In the genomic region with DNA sequence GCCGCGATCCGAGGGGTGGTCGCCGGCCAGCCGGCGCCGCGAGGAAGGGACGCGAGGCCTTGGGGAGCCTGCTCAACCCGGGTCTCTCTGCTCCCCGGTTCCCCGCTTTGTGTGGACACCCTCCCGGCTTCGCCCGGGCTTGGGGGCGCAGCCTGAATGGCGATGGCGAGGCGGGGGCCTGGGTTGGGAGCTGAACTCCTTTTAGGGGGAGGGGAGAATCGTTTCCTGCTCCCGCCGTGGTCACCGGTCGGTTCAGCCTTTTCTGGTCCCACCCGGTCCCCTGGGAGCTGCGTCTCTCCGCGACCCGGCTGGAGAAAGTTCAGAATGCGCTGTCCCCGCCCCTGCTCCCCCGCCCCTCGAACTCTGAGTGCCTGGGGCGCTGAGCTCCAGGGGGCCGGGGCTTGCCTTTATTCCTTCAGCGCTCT, we compare ENCODE assay signal across 8 mouse cellular contexts. TPM values are rescaled to one million over a fixed set of nuclear protein-coding genes. Genes with fewer than 3 reads are reported as not detected.
DNase-seq lines count a peak whose midpoint lies in the region; ATAC-seq and TF ChIP-seq lines count a peak whose summit lies in the region.

No protein-coding gene starts in this region.

- under 1% methylated on average over 38 of the region's 38 CpGs for WGBS in forebrain, embryonic 11.5 days

- H3K27ac ChIP-seq in ES-E14 (ENCODE audit: insufficient read depth, low read depth, low read length, poor library complexity, severe bottlenecking): peak overlapping the region; percentile 76
- H3K27ac ChIP-seq in forebrain, embryonic 11.5 days (ENCODE audit: low read depth, low read length): peak overlapping the region; percentile 88

- H3K27me3 ChIP-seq in forebrain, embryonic 11.5 days (ENCODE audit: control insufficient read depth, insufficient read depth, low read length): no peaks in the 10 kb centered on the region; the same call in 1 of the 2 replicates

- no peaks in the 10 kb centered on the region for H3K36me3 ChIP-seq in ES-E14 (ENCODE audit: control insufficient read depth, insufficient read depth, low read length, poor library complexity, severe bottlenecking)
- H3K36me3 ChIP-seq in forebrain, embryonic 11.5 days (ENCODE audit: control insufficient read depth, insufficient read depth, low read length): no peaks in the 10 kb centered on the region

- peaks cover 2 to 8% of the 10 kb centered on the region in 2 experiments; a peak in 3 of 4 replicates for H3K4me1 ChIP-seq in ES-E14 (ENCODE audit: control insufficient read depth in 2 of 2, insufficient read depth in 2 of 2, low read length in 2 of 2, poor library complexity in 1 of 2)
- peaks cover 17% of the 10 kb centered on the region; the same call in 1 of the 2 replicates for H3K4me1 ChIP-seq in forebrain, embryonic 11.5 days (replicated peaks; ENCODE audit: control insufficient read depth, insufficient read depth, low read length)

- peak overlapping the region; percentile 96 for H3K9ac ChIP-seq in ES-E14 (ENCODE audit: insufficient read depth, low read depth, low read length, poor library complexity, severe bottlenecking)
- peak overlapping the region; percentile 99 for H3K9ac ChIP-seq in forebrain, embryonic 11.5 days (ENCODE audit: low read length)

- intact Hi-C loops in heart, postnatal 10 days (cut with DNase I): loop anchor here (5.0 kb wide), 1 partner anchor 63 kb away; no protein-coding TSS in a partner anchor

- in situ Hi-C loops in ES-E14 (cut with MboI; ENCODE audit: low sequenced_read_pairs in 2 of 2, unreplicated experiment in 2 of 2): no loop called here

- no peaks in the 10 kb centered on the region for H3K9me3 ChIP-seq in ES-E14 (ENCODE audit: control insufficient read depth, insufficient read depth, low read depth, low read length)
- H3K9me3 ChIP-seq in forebrain, embryonic 11.5 days (ENCODE audit: control insufficient read depth, low read length): no peaks in the 10 kb centered on the region

- H3K4me3 ChIP-seq in ES-E14 (ENCODE audit: insufficient read depth in 1 of 2, low read depth in 1 of 2, low read length in 2 of 2, poor library complexity in 1 of 2, severe bottlenecking in 1 of 2): peak overlapping the region; percentile 76 to 91
- peak overlapping the region; percentile 82 for H3K4me3 ChIP-seq in forebrain, embryonic 11.5 days (ENCODE audit: low read depth, low read length)

- peak overlapping the region; percentile 86 for H3K4me2 ChIP-seq in forebrain, embryonic 11.5 days (ENCODE audit: low read depth, low read length, severe bottlenecking)

- peak; percentile 83 for DNase-seq in ES-E14 (ENCODE audit: low read depth, low spot score)
- DNase-seq in adrenal gland, postnatal 4 days (ENCODE audit: low spot score in 2 of 2): peak; percentile 39 to 50
- DNase-seq in forebrain, embryonic 11.5 days (ENCODE audit: low spot score): peak; percentile 79
- peak; percentile 91 to 93 for DNase-seq in heart, postnatal 10 days
- DNase-seq in kidney, postnatal 4 days: peak; percentile 88 to 92
- peak; percentile 74 for DNase-seq in lung, postnatal 14 days
- peak; percentile 59 for DNase-seq in right cerebral cortex, postnatal 4 days

- ATAC-seq in forebrain, embryonic 11.5 days (replicated peaks; ENCODE audit: low FRiP score): peak; percentile 70
- no peak for ATAC-seq in monocyte, adult 5-6 weeks (replicated peaks; ENCODE audit: insufficient number of reproducible peaks, low FRiP score, low TSS enrichment, poor library complexity, severe bottlenecking)

TF ChIP-seq in ES-E14, 5 proteins besides CTCF, POLR2A, EP300 and RAD21:
- TF ChIP-seq MAFK (IDR thresholded peaks at IDR 0.05; ENCODE audit: insufficient read depth, low read depth, low read length) (no peak), ZC3H11A (IDR thresholded peaks at IDR 0.05; ENCODE audit: borderline replicate concordance, low read depth, low read length) (no peak), ZNF384 (IDR thresholded peaks at IDR 0.05; ENCODE audit: low read depth, low read length) (no peak), CHD2 (IDR thresholded peaks at IDR 0.05; ENCODE audit: low read depth, low read length) (no peak), HCFC1 (IDR thresholded peaks at IDR 0.05; ENCODE audit: borderline replicate concordance, insufficient read depth, low read length) (no peak)

RNA-seq across cellular contexts. Expression of gene Cuedc1, which starts 1.8 kb away (rescaled TPM):
- total RNA-seq in ES-E14 (2012; rRNA removed): 8.0 and 8.7 TPM in 2 replicates
- total RNA-seq in adrenal gland, postnatal 4 days (2021): 10 to 100 TPM; 59.3 to 65.2 TPM
- 26.2 and 29.0 TPM in 2 replicates for polyA plus RNA-seq in forebrain, embryonic 11.5 days (2014; fragmentation: Nextera tagmentation; extraction: Ambion mirVana)
- 10 to 100 TPM; 45.6 to 48.4 TPM for total RNA-seq in heart, postnatal 10 days (2021)
- 5.8 to 24.0 TPM (median 11.9 TPM) in 3 replicates for total RNA-seq in monocyte, adult 5-6 weeks (2017)

RNA-seq across cellular contexts. Expression of gene Vezf1, which starts 31.5 kb away (rescaled TPM):
- 12.6 and 13.2 TPM in 2 replicates for total RNA-seq in ES-E14 (2012; rRNA removed)
- 10 to 100 TPM; 56.6 to 56.9 TPM for total RNA-seq in adrenal gland, postnatal 4 days (2021)
- polyA plus RNA-seq in forebrain, embryonic 11.5 days (2014; fragmentation: Nextera tagmentation; extraction: Ambion mirVana): 84.8 and 87.7 TPM in 2 replicates
- total RNA-seq in heart, postnatal 10 days (2021): 10 to 100 TPM; 44.9 to 45.7 TPM
- total RNA-seq in monocyte, adult 5-6 weeks (2017): 45.9 to 57.0 TPM (median 46.6 TPM) in 3 replicates

RNA-seq across cellular contexts. Expression of gene Srsf1, which starts 52.4 kb away (rescaled TPM):
- total RNA-seq in ES-E14 (2012; rRNA removed): 369 and 432 TPM in 2 replicates
- 100 to 1,000 TPM; 299 to 343 TPM for total RNA-seq in adrenal gland, postnatal 4 days (2021)
- 559 and 563 TPM in 2 replicates for polyA plus RNA-seq in forebrain, embryonic 11.5 days (2014; fragmentation: Nextera tagmentation; extraction: Ambion mirVana)
- total RNA-seq in heart, postnatal 10 days (2021): 100 to 1,000 TPM; 156 to 160 TPM
- 220 to 406 TPM (median 277 TPM) in 3 replicates for total RNA-seq in monocyte, adult 5-6 weeks (2017)
